Mouse (Mus musculus) hindbrain, embryonic 11.5 days (tissue): ENCODE data around the gene Rnase12. TPM values are rescaled to one million over a fixed set of nuclear protein-coding genes. Genes with fewer than 3 reads are reported as not detected.

Experiments
- ATAC-seq: fragments of 200-750 bp; cut with Nextera tagmentation; 2 replicates; pipeline ENCODE4 v1.8.0; 2017; ENCODE audit warnings: mild to moderate bottlenecking, moderate TSS enrichment, moderate library complexity; ENCODE audit not compliant: low FRiP score
- DNase-seq: peaks from one replicate; pipeline ENCODE4 v3.0.0-alpha.2; 2015; ENCODE audit warnings: low spot score
- H3K27ac ChIP-seq: fragments of 300-500 bp; sonication (generic); 2 replicates; pipeline ENCODE4 v1.5.1; 2014; ENCODE audit warnings: mild to moderate bottlenecking, low read depth, low read length
- H3K27me3 ChIP-seq: fragments of 300-500 bp; sonication (generic); 2 replicates; pipeline ENCODE4 v1.6.1; 2014; ENCODE audit warnings: mild to moderate bottlenecking, low read length, moderate library complexity, mixed read lengths; ENCODE audit not compliant: control insufficient read depth, insufficient read depth
- H3K36me3 ChIP-seq: fragments of 300-500 bp; sonication (generic); 2 replicates; pipeline ENCODE4 v1.6.1; 2014; ENCODE audit warnings: mild to moderate bottlenecking, low read length, moderate library complexity, mixed read lengths; ENCODE audit not compliant: control insufficient read depth, insufficient read depth
- H3K4me1 ChIP-seq: fragments of 300-500 bp; sonication (generic); replicated peaks from 2 replicates; pipeline ENCODE4 v1.6.1; 2014; ENCODE audit warnings: low read length, mixed read lengths; ENCODE audit not compliant: control insufficient read depth, insufficient read depth
- H3K4me2 ChIP-seq: fragments of 300-500 bp; sonication (generic); replicated peaks from 2 replicates; pipeline ENCODE4 v1.6.1; 2014; ENCODE audit warnings: mild to moderate bottlenecking, low read depth, low read length
- H3K4me3 ChIP-seq: fragments of 300-500 bp; sonication (generic); 2 replicates; pipeline ENCODE4 v1.5.1; 2014; ENCODE audit warnings: low read depth, low read length
- H3K9ac ChIP-seq: fragments of 300-500 bp; sonication (generic); 2 replicates; pipeline ENCODE4 v1.6.1; 2014; ENCODE audit warnings: low read depth, low read length
- H3K9me3 ChIP-seq: fragments of 300-500 bp; sonication (generic); 2 replicates; pipeline ENCODE4 v1.6.1; 2016; ENCODE audit warnings: low read length; ENCODE audit not compliant: control insufficient read depth
- WGBS: fragments of 180-500 bp; shearing (Covaris S2); extraction: QIAGEN DNeasy Blood & Tissue Kit; methylation state at CpG from one replicate; pipeline ENCODE4 v1.1.7; 2014; 5-methylcytosine and 5-hydroxymethylcytosine counted together
- polyA plus RNA-seq: library from polyadenylated mRNA; unstranded; fragments of >200 nt; fragmentation: Nextera tagmentation; extraction: Ambion mirVana; gene quantifications from 2 replicates; pipeline ENCODE4 v1.2.1, GENCODE M21; 2014

Rnase12 gene
- polyA plus RNA-seq, 1 experiment from 2014 or later = not detected

- no peak for DNase-seq
- H3K4me3 ChIP-seq = no peak within 1 kb of the TSS
- no peaks in the 10 kb centered on the region for H3K4me1 ChIP-seq
- H3K4me2 ChIP-seq = no peak within 1 kb of the TSS
- no peak within 1 kb of the TSS for H3K9ac ChIP-seq
- 87% methylated on average over 3 of the region's 3 CpGs for WGBS
- H3K27ac ChIP-seq = no peak within 1 kb of the TSS
- H3K36me3 ChIP-seq = no peaks in the 10 kb centered on the region
- no peaks in the 10 kb centered on the region for H3K9me3 ChIP-seq
- ATAC-seq = no peak
- H3K27me3 ChIP-seq = no peaks in the 10 kb centered on the region
These were observed 16.9 kb upstream of the Rnase12 start, which contains the start of gene Olfr750 for GRCm38 (mm10) chr14:51074335-51074734. Gene Olfr750 (minus strand): TSS chr14:51074435.

GRCm38 (mm10) chr14:51069617-51070016 lies 12.2 kb upstream of the Rnase12 start:
- no peak for ATAC-seq
- no peaks in the 10 kb centered on the region for H3K4me1 ChIP-seq
- no peaks in the 10 kb centered on the region for H3K36me3 ChIP-seq
- H3K9ac ChIP-seq = no peak overlapping the region
- no peaks in the 10 kb centered on the region for H3K27me3 ChIP-seq
- H3K27ac ChIP-seq = no peak overlapping the region
- H3K4me2 ChIP-seq = no peak overlapping the region
- no peaks in the 10 kb centered on the region for H3K9me3 ChIP-seq
- DNase-seq = peak; percentile 62
- H3K4me3 ChIP-seq = no peak overlapping the region
- 82% methylated on average over 2 of the region's 2 CpGs for WGBS

GRCm38 (mm10) chr14:51068956-51069355 lies 11.5 kb upstream of the Rnase12 start:
- no peak for ATAC-seq
- no peak overlapping the region for H3K4me2 ChIP-seq
- 91% methylated on average over 5 of the region's 5 CpGs for WGBS

GRCm38 (mm10) chr14:51060761-51061160 lies 3.3 kb upstream of the Rnase12 start:
- no peaks in the 10 kb centered on the region for H3K4me1 ChIP-seq
- no peaks in the 10 kb centered on the region for H3K27me3 ChIP-seq
- 84% methylated on average over 5 of the region's 5 CpGs for WGBS
- H3K4me3 ChIP-seq = no peak overlapping the region
- no peak overlapping the region for H3K4me2 ChIP-seq
- H3K27ac ChIP-seq = no peak overlapping the region
- ATAC-seq (no peak), DNase-seq (no peak)
- no peak overlapping the region for H3K9ac ChIP-seq
- no peaks in the 10 kb centered on the region for H3K9me3 ChIP-seq
- H3K36me3 ChIP-seq = no peaks in the 10 kb centered on the region

More at GRCm38 (mm10) chr14:51068956-51069355, 11.5 kb upstream of the Rnase12 start:
- H3K9me3 ChIP-seq = no peaks in the 10 kb centered on the region
- H3K27me3 ChIP-seq = no peaks in the 10 kb centered on the region
- H3K9ac ChIP-seq = no peak overlapping the region
- no peaks in the 10 kb centered on the region for H3K36me3 ChIP-seq
- H3K4me3 ChIP-seq = no peak overlapping the region
- no peak overlapping the region for H3K27ac ChIP-seq
- H3K4me1 ChIP-seq = no peaks in the 10 kb centered on the region
- DNase-seq = no peak

- H3K27me3 ChIP-seq = no peaks in the 10 kb centered on the region
- 36% methylated on average over 13 of the region's 13 CpGs for WGBS
- H3K9ac ChIP-seq = no peak overlapping the region
- H3K9me3 ChIP-seq = no peaks in the 10 kb centered on the region
- no peaks in the 10 kb centered on the region for H3K36me3 ChIP-seq
- H3K27ac ChIP-seq = no peak overlapping the region; the same call in 1 of the 2 replicates
- peak; percentile 19 for DNase-seq
- no peak for ATAC-seq
- no peak overlapping the region for H3K4me2 ChIP-seq
- H3K4me3 ChIP-seq = no peak overlapping the region
- no peaks in the 10 kb centered on the region for H3K4me1 ChIP-seq
These were observed 2.9 kb downstream of the Rnase12 start for GRCm38 (mm10) chr14:51054243-51055237.

- no peaks in the 10 kb centered on the region for H3K36me3 ChIP-seq
- DNase-seq (no peak), ATAC-seq (no peak)
- no peak overlapping the region for H3K4me2 ChIP-seq
- H3K9me3 ChIP-seq = no peaks in the 10 kb centered on the region
- no peak overlapping the region for H3K9ac ChIP-seq
- H3K4me1 ChIP-seq = no peaks in the 10 kb centered on the region
- no peaks in the 10 kb centered on the region for H3K27me3 ChIP-seq
- H3K27ac ChIP-seq = no peak overlapping the region
- no peak overlapping the region for H3K4me3 ChIP-seq
- WGBS = 79% methylated on average over 5 of the region's 5 CpGs
These were observed 4.3 kb downstream of the Rnase12 start for GRCm38 (mm10) chr14:51053176-51053575.

- DNase-seq (no peak), ATAC-seq (no peak)
- no peaks in the 10 kb centered on the region for H3K36me3 ChIP-seq
- no peak overlapping the region for H3K27ac ChIP-seq
- H3K9me3 ChIP-seq = no peaks in the 10 kb centered on the region
- no peak overlapping the region for H3K4me3 ChIP-seq
- 76% methylated on average over 5 of the region's 5 CpGs for WGBS
- no peaks in the 10 kb centered on the region for H3K4me1 ChIP-seq
- no peaks in the 10 kb centered on the region for H3K27me3 ChIP-seq
- no peak overlapping the region for H3K4me2 ChIP-seq
- no peak overlapping the region for H3K9ac ChIP-seq
These were observed 5.5 kb downstream of the Rnase12 start for GRCm38 (mm10) chr14:51051941-51052340.

- Histone ChIP-seq H3K4me2 (no peak within 1 kb of the TSS), H3K4me3 (no peak within 1 kb of the TSS), H3K36me3 (no peaks in the 10 kb centered on the region), H3K27ac (no peak within 1 kb of the TSS), H3K27me3 (no peaks in the 10 kb centered on the region), H3K9me3 (no peaks in the 10 kb centered on the region), H3K4me1 (no peaks in the 10 kb centered on the region), H3K9ac (no peak within 1 kb of the TSS)
- 87% methylated on average over 2 of the region's 2 CpGs for WGBS
- no peak for ATAC-seq
- no peak for DNase-seq
These were observed 7.4 kb downstream of the Rnase12 start, which contains the start of gene Rnase11 for GRCm38 (mm10) chr14:51050063-51050462. Gene Rnase11 (minus strand): TSS chr14:51050163.

- Histone ChIP-seq H3K4me3 (no peak overlapping the region), H3K4me2 (no peak overlapping the region), H3K9ac (no peak overlapping the region), H3K27ac (no peak overlapping the region), H3K9me3 (no peaks in the 10 kb centered on the region), H3K36me3 (no peaks in the 10 kb centered on the region), H3K4me1 (no peaks in the 10 kb centered on the region), H3K27me3 (no peaks in the 10 kb centered on the region)
- DNase-seq = no peak
- 69% methylated on average over 5 of the region's 5 CpGs for WGBS
- ATAC-seq = no peak
These were observed 9.6 kb downstream of the Rnase12 start for GRCm38 (mm10) chr14:51047846-51048245.
